Mouse (Mus musculus) cerebellum, postnatal 14 days (tissue): ENCODE measurements at regions not wholly inside any gene's neighbourhood (a gene's known extent, or its start where the extent isn't known, plus 50 kb on each side); places are given as distances from the start of the nearest gene placed in this dataset.

Experiments used
- DNase-seq, 2 experiments: peaks; one replicate each; pipeline ENCODE4 v3.0.0; 2021; ENCODE audit warnings: mixed read lengths in 2 of 2

GRCm38 (mm10) chr14:113431220-113431619 is 116.8 kb downstream of the Tpm3-rs7 start:
- DNase-seq: peak; percentile 33 to 78

GRCm38 (mm10) chr14:113442261-113442660 is 127.9 kb downstream of the Tpm3-rs7 start:
- DNase-seq: no peak

- no peak for DNase-seq
Observed at GRCm38 (mm10) chr14:113454891-113455290, 140.5 kb downstream of the Tpm3-rs7 start.

- DNase-seq: no peak
Observed at GRCm38 (mm10) chr14:113457514-113457913, 143.1 kb downstream of the Tpm3-rs7 start.

GRCm38 (mm10) chr14:113469072-113469471 is 154.7 kb downstream of the Tpm3-rs7 start:
- DNase-seq: no peak

- DNase-seq: peak in 1 of 2 experiments; percentile 9
Observed at GRCm38 (mm10) chr14:113469978-113470377, 155.6 kb downstream of the Tpm3-rs7 start.

- DNase-seq: peak; percentile 48 to 61
Observed at GRCm38 (mm10) chr14:113486591-113486990, 172.2 kb downstream of the Tpm3-rs7 start.

- DNase-seq: no peak
Observed at GRCm38 (mm10) chr14:113503796-113504195, 189.4 kb downstream of the Tpm3-rs7 start.
